ENCODE assay signal across 9 mouse cellular contexts in genomic region chr4:46258774-46259173, GRCm38 (mm10).
DNase-seq lines count a peak whose midpoint lies in the region; ATAC-seq and TF ChIP-seq lines count a peak whose summit lies in the region.
"Had no signal": no experiment of that assay in that cellular context is flagged by ENCODE, and none has a peak within 500 bp of the region (broad histone marks: within the 10 kb centered on the region; RNA-seq: fewer than 3 reads in every experiment).

No protein-coding gene starts in this region.

- H3K27me3 ChIP-seq in kidney, postnatal 0 days (ENCODE audit: insufficient read depth, low read length), result no peaks in the 10 kb centered on the region
- no peaks in the 10 kb centered on the region for H3K27me3 ChIP-seq in kidney, embryonic 15.5 days
- H3K27me3 ChIP-seq in embryonic facial prominence, embryonic 14.5 days (replicated peaks; ENCODE audit: control insufficient read depth, insufficient read depth, low read length), result no peaks in the 10 kb centered on the region

- H3K4me3 ChIP-seq in kidney, postnatal 0 days (replicated peaks; ENCODE audit: low read depth, low read length), result no peak overlapping the region
- no peak overlapping the region for H3K4me3 ChIP-seq in kidney, embryonic 15.5 days (replicated peaks)
- H3K4me3 ChIP-seq in embryonic facial prominence, embryonic 14.5 days (ENCODE audit: low read depth, low read length), result no peak overlapping the region
- H3K4me3 ChIP-seq: myocyte had no signal

- no peaks in the 10 kb centered on the region for H3K4me1 ChIP-seq in kidney, postnatal 0 days (replicated peaks; ENCODE audit: insufficient read depth, low read length)
- 0 out of 2 replicates have a peak, but pooled peaks cover 3% of the 10 kb centered on the region for H3K4me1 ChIP-seq in kidney, embryonic 15.5 days
- no peaks in the 10 kb centered on the region for H3K4me1 ChIP-seq in embryonic facial prominence, embryonic 14.5 days (ENCODE audit: control insufficient read depth, insufficient read depth, low read length)

- no peaks in the 10 kb centered on the region for H3K36me3 ChIP-seq in kidney, postnatal 0 days (ENCODE audit: insufficient read depth, low read length)
- H3K36me3 ChIP-seq in kidney, embryonic 15.5 days, result no peaks in the 10 kb centered on the region
- H3K36me3 ChIP-seq in embryonic facial prominence, embryonic 14.5 days (ENCODE audit: control insufficient read depth, insufficient read depth, low read length), result no peaks in the 10 kb centered on the region

- peak; percentile 21 for DNase-seq in kidney, postnatal 0 days (ENCODE audit: low spot score)
- DNase-seq in 3T3-L1 (ENCODE audit: low read depth, low spot score) (peak; percentile 38), A20 (ENCODE audit: low read depth, low spot score) (peak; percentile 11)
- peak; percentile 54 for DNase-seq in embryonic facial prominence, embryonic 14.5 days (ENCODE audit: low spot score)
- DNase-seq in gastrocnemius, postnatal 10 days, result no peak
- no peak for DNase-seq in embryo, embryonic 10.5 days (ENCODE audit: low spot score)

- no peak for ATAC-seq in kidney, postnatal 0 days (replicated peaks; ENCODE audit: low FRiP score, low read depth)
- no peak for ATAC-seq in kidney, embryonic 15.5 days (replicated peaks; ENCODE audit: low FRiP score)
- ATAC-seq in embryonic facial prominence, embryonic 14.5 days (ENCODE audit: low read depth), result 0 out of 2 replicates have a peak, but pooled peaks have one; percentile 44
- no peak for ATAC-seq in activated CD4-positive, CD25-positive, alpha-beta regulatory T cell, adult 4 months

- TF ChIP-seq CTCF in kidney, postnatal 0 days (IDR thresholded peaks at IDR 0.05; ENCODE audit: low read depth), result peak; percentile 50

- H3K9ac ChIP-seq in kidney, postnatal 0 days (ENCODE audit: low read depth, low read length), result no peak overlapping the region
- H3K9ac ChIP-seq in kidney, embryonic 15.5 days, result no peak overlapping the region
- no peak overlapping the region for H3K9ac ChIP-seq in embryonic facial prominence, embryonic 14.5 days (ENCODE audit: low read depth, low read length)

- 52% methylated on average over 5 of the region's 5 CpGs for WGBS in kidney, postnatal 0 days
- WGBS in kidney, embryonic 15.5 days, result 69% methylated on average over 5 of the region's 5 CpGs
- 44% methylated on average over 5 of the region's 5 CpGs for whole genome bisulfite sequencing in embryonic facial prominence, embryonic 14.5 days

- H3K4me2 ChIP-seq in kidney, postnatal 0 days (ENCODE audit: low read length), result no peak overlapping the region
- H3K4me2 ChIP-seq in kidney, embryonic 15.5 days, result no peak overlapping the region
- H3K4me2 ChIP-seq in embryonic facial prominence, embryonic 14.5 days (ENCODE audit: low read depth, low read length), result no peak overlapping the region

- no peaks in the 10 kb centered on the region for H3K9me3 ChIP-seq in kidney, postnatal 0 days (replicated peaks; ENCODE audit: low read length)
- H3K9me3 ChIP-seq in kidney, embryonic 15.5 days (replicated peaks), result no peaks in the 10 kb centered on the region
- no peaks in the 10 kb centered on the region for H3K9me3 ChIP-seq in embryonic facial prominence, embryonic 14.5 days (ENCODE audit: control insufficient read depth, low read length)

- no peak overlapping the region for H3K27ac ChIP-seq in kidney, postnatal 0 days
- no peak overlapping the region for H3K27ac ChIP-seq in kidney, embryonic 15.5 days
- H3K27ac ChIP-seq in embryonic facial prominence, embryonic 14.5 days (replicated peaks; ENCODE audit: low read depth, low read length), result no peak overlapping the region

Comparison
In these comparisons a context has a peak if more than half of its experiments do, and no peak if none do; other contexts are left out.
1. DNase-seq: peak in kidney, postnatal 0 days (single experiment), 3T3-L1 (single experiment), A20 (single experiment) and embryonic facial prominence, embryonic 14.5 days (single experiment); none in gastrocnemius, postnatal 10 days (single experiment) and embryo, embryonic 10.5 days (single experiment).